Mouse (Mus musculus): ENCODE measurements around the gene Cldn9. TPM values are rescaled to one million over a fixed set of nuclear protein-coding genes. Genes with fewer than 3 reads are reported as not detected.
A peak's percentile ranks its signal among the peaks of the same experiment; 100 is the strongest.

The Cldn9 gene
- total RNA-seq (2018; cell fraction: chromatin; rRNA removed): not detected
- total RNA-seq (2018; cell fraction: cytosol; rRNA removed): not detected
- total RNA-seq (2018; cell fraction: nucleus; rRNA removed): not detected
- polyA plus RNA-seq (2018): not detected in 3 replicates

GRCm38 (mm10) chr17:23683856-23684672 lies at the start of gene Cldn9:
Cldn9 (minus strand) TSS chr17:23684026.
- H3K36me3 ChIP-seq (ENCODE audit: inconsistent target): no peaks in the 10 kb centered on the region
- 51% methylated on average over 15 of the region's 15 CpGs for WGBS (ENCODE audit: missing documents)
- no peak within 1 kb of the TSS for H3K4me3 ChIP-seq (ENCODE audit: inconsistent target)
- no peak within 1 kb of the TSS for H3K27ac ChIP-seq
- H3K79me2 ChIP-seq (ENCODE audit: inconsistent target): no peaks in the 10 kb centered on the region

- Histone ChIP-seq H3K4me3 (ENCODE audit: inconsistent target) (no peak overlapping the region), H3K36me3 (ENCODE audit: inconsistent target) (no peaks in the 10 kb centered on the region), H3K27ac (no peak overlapping the region), H3K79me2 (ENCODE audit: inconsistent target) (peaks cover 21% of the 10 kb centered on the region)
- WGBS (ENCODE audit: missing documents): 91% methylated on average over 1 of the region's 1 CpGs
These were observed 46.6 kb upstream of the Cldn9 start for GRCm38 (mm10) chr17:23730441-23730840.

- H3K36me3 ChIP-seq (ENCODE audit: inconsistent target): no peaks in the 10 kb centered on the region
- H3K27ac ChIP-seq: peak overlapping the region; percentile 60
- H3K4me3 ChIP-seq (ENCODE audit: inconsistent target): peak overlapping the region; percentile 47
- under 1% methylated on average over 20 of the region's 20 CpGs for WGBS (ENCODE audit: missing documents)
- peaks cover 21% of the 10 kb centered on the region for H3K79me2 ChIP-seq (ENCODE audit: inconsistent target)
These were observed 42.9 kb upstream of the Cldn9 start for GRCm38 (mm10) chr17:23726758-23727142.

GRCm38 (mm10) chr17:23725999-23726757 lies 42.4 kb upstream of the Cldn9 start, which contains the start of gene Pkmyt1:
Pkmyt1 (plus strand) TSS chr17:23726336.
- Histone ChIP-seq H3K4me3 (ENCODE audit: inconsistent target) (peak within 1 kb of the TSS; percentile 55), H3K79me2 (ENCODE audit: inconsistent target) (peaks cover 21% of the 10 kb centered on the region), H3K36me3 (ENCODE audit: inconsistent target) (no peaks in the 10 kb centered on the region), H3K27ac (peak within 1 kb of the TSS; percentile 60)
- 2% methylated on average over 69 of the region's 73 CpGs for WGBS (ENCODE audit: missing documents)

GRCm38 (mm10) chr17:23725477-23725876 lies 41.7 kb upstream of the Cldn9 start:
- Histone ChIP-seq H3K36me3 (ENCODE audit: inconsistent target) (no peaks in the 10 kb centered on the region), H3K27ac (peak overlapping the region; percentile 55), H3K4me3 (ENCODE audit: inconsistent target) (peak overlapping the region; percentile 55), H3K79me2 (ENCODE audit: inconsistent target) (peaks cover 21% of the 10 kb centered on the region)
- WGBS (ENCODE audit: missing documents): 43% methylated on average over 4 of the region's 4 CpGs

- Histone ChIP-seq H3K36me3 (ENCODE audit: inconsistent target) (no peaks in the 10 kb centered on the region), H3K4me3 (ENCODE audit: inconsistent target) (no peak within 1 kb of the TSS), H3K27ac (no peak within 1 kb of the TSS), H3K79me2 (ENCODE audit: inconsistent target) (peaks cover 7% of the 10 kb centered on the region)
- 90% methylated on average over 7 of the region's 7 CpGs for WGBS (ENCODE audit: missing documents)
These were observed 38.7 kb upstream of the Cldn9 start, which contains the start of gene 1520401A03Rik for GRCm38 (mm10) chr17:23722376-23723125. 1520401A03Rik (minus strand) TSS chr17:23722783.

GRCm38 (mm10) chr17:23721886-23722285 lies 38.1 kb upstream of the Cldn9 start:
- no peaks in the 10 kb centered on the region for H3K36me3 ChIP-seq (ENCODE audit: inconsistent target)
- WGBS (ENCODE audit: missing documents): 100% methylated on average over 2 of the region's 2 CpGs
- no peak overlapping the region for H3K27ac ChIP-seq
- H3K4me3 ChIP-seq (ENCODE audit: inconsistent target): no peak overlapping the region
- H3K79me2 ChIP-seq (ENCODE audit: inconsistent target): peaks cover under 1% of the 10 kb centered on the region; the same call in 1 of the 2 replicates

GRCm38 (mm10) chr17:23719455-23719854 lies 35.6 kb upstream of the Cldn9 start:
- Histone ChIP-seq H3K79me2 (ENCODE audit: inconsistent target) (no peaks in the 10 kb centered on the region), H3K4me3 (ENCODE audit: inconsistent target) (no peak overlapping the region), H3K27ac (no peak overlapping the region), H3K36me3 (ENCODE audit: inconsistent target) (no peaks in the 10 kb centered on the region)
- 33% methylated on average over 1 of the region's 1 CpGs for WGBS (ENCODE audit: missing documents)

- 100% methylated on average over 2 of the region's 2 CpGs for WGBS (ENCODE audit: missing documents)
- Histone ChIP-seq H3K27ac (no peak overlapping the region), H3K36me3 (ENCODE audit: inconsistent target) (no peaks in the 10 kb centered on the region), H3K79me2 (ENCODE audit: inconsistent target) (no peaks in the 10 kb centered on the region), H3K4me3 (ENCODE audit: inconsistent target) (no peak overlapping the region)
These were observed 33.2 kb upstream of the Cldn9 start for GRCm38 (mm10) chr17:23717003-23717402.

- Histone ChIP-seq H3K27ac (no peak overlapping the region), H3K36me3 (ENCODE audit: inconsistent target) (no peaks in the 10 kb centered on the region), H3K79me2 (ENCODE audit: inconsistent target) (no peaks in the 10 kb centered on the region), H3K4me3 (ENCODE audit: inconsistent target) (no peak overlapping the region)
- WGBS (ENCODE audit: missing documents): 6% methylated on average over 3 of the region's 3 CpGs
These were observed 22.4 kb upstream of the Cldn9 start for GRCm38 (mm10) chr17:23706212-23706611.

GRCm38 (mm10) chr17:23705525-23706104 lies 21.8 kb upstream of the Cldn9 start:
- Histone ChIP-seq H3K27ac (no peak overlapping the region), H3K79me2 (ENCODE audit: inconsistent target) (no peaks in the 10 kb centered on the region), H3K36me3 (ENCODE audit: inconsistent target) (no peaks in the 10 kb centered on the region), H3K4me3 (ENCODE audit: inconsistent target) (no peak overlapping the region)
- WGBS (ENCODE audit: missing documents): 83% methylated on average over 5 of the region's 7 CpGs

- WGBS (ENCODE audit: missing documents): 87% methylated on average over 7 of the region's 7 CpGs
- Histone ChIP-seq H3K36me3 (ENCODE audit: inconsistent target) (no peaks in the 10 kb centered on the region), H3K4me3 (ENCODE audit: inconsistent target) (no peak overlapping the region), H3K79me2 (ENCODE audit: inconsistent target) (no peaks in the 10 kb centered on the region), H3K27ac (no peak overlapping the region)
These were observed 20.9 kb upstream of the Cldn9 start for GRCm38 (mm10) chr17:23704741-23705140.

- Histone ChIP-seq H3K79me2 (ENCODE audit: inconsistent target) (no peaks in the 10 kb centered on the region), H3K4me3 (ENCODE audit: inconsistent target) (no peak overlapping the region), H3K36me3 (ENCODE audit: inconsistent target) (no peaks in the 10 kb centered on the region), H3K27ac (no peak overlapping the region)
- 90% methylated on average over 9 of the region's 9 CpGs for WGBS (ENCODE audit: missing documents)
These were observed 19.5 kb upstream of the Cldn9 start for GRCm38 (mm10) chr17:23703301-23703700.

GRCm38 (mm10) chr17:23700079-23700478 lies 16.3 kb upstream of the Cldn9 start:
- Histone ChIP-seq H3K79me2 (ENCODE audit: inconsistent target) (no peaks in the 10 kb centered on the region), H3K4me3 (ENCODE audit: inconsistent target) (no peak overlapping the region), H3K36me3 (ENCODE audit: inconsistent target) (no peaks in the 10 kb centered on the region), H3K27ac (no peak overlapping the region)
- WGBS (ENCODE audit: missing documents): under 1% methylated on average over 28 of the region's 28 CpGs
